Mouse (Mus musculus) ovary, postnatal 36 days (tissue): Measurements from ENCODE around the gene Gca.
"Not testable (repeated sequence)": the region's sequence is repeated elsewhere in the genome, so short reads cannot be mapped to it uniquely, and the experiment has no call there.

Experiments
- DNase-seq: peaks from one replicate; pipeline ENCODE4 v3.0.0; 2022; ENCODE audit warnings: low spot score, mixed read lengths

The Gca gene

GRCm38 (mm10) chr2:62670301-62670700 is 6.2 kb downstream of the Gca start:
- DNase-seq: no peak

- no peak for DNase-seq
Measured at GRCm38 (mm10) chr2:62670767-62671166, 6.7 kb downstream of the Gca start.

GRCm38 (mm10) chr2:62672788-62673187 is 8.7 kb downstream of the Gca start:
- no peak for DNase-seq

DNA sequence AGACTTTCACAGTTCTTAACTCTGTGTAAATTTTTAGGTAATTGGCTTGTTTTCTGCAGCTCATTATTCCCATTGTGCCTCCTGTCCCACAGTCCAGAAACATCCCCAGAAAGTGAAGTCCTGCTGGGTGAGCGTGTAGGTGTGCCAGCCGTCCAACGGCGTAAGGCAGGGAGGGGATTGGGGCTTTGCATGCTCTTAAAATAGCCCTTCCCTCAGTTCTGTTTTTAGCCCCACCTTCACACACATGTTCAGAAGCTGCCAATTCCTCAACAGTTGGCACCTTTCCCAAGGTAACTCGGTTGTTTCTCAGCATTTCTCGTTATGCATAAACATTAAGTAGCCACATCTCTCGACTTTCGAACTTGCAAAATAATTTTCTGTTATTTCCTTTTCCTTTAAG is 17.6 kb downstream of the Gca start:
- no peak for DNase-seq

- DNase-seq: no peak
Measured at GRCm38 (mm10) chr2:62684989-62685595, 21.0 kb downstream of the Gca start.

DNA sequence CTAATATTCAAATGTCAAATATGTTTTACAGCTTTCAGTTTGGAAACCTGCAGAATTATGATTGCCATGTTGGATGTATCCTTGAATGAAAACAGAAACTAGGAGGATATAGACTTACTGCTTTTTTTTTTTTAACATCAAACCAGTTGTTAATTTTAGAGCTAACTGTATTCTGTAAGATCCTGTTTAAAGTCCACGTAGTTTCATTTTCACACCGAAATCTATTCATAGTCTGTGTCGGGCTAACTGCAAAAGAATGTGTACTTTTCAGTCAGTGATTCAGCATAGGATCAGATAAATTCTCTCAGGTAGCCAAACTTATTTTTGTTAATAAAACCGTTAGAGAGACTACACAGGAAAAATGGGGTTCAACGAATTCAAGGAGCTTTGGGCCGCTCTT is 21.8 kb downstream of the Gca start:
- no peak for DNase-seq

DNA sequence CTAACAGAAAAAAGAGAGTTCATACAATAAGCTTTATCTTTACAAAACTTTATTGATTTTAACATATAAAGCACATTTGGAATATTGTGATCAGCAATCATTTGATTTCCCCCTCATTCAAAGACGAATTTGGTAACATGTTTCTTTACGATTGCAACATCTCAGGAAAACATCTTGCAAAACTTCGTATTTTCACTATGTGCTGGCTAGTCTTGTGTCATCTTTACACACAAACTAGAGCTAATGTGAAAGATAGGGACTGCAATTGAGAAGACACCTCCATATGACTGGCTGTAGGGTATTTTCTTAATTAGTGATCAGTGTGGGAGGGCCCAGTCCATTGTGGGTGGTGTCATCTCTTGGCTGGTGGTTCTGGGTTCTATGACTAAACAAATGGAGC is 42.2 kb downstream of the Gca start:
- DNase-seq: no peak

GRCm38 (mm10) chr2:62709633-62710032 is 45.5 kb downstream of the Gca start:
- DNase-seq: no peak

- DNase-seq: not testable (repeated sequence)
Measured at GRCm38 (mm10) chr2:62714362-62714761, 50.3 kb downstream of the Gca start.

DNA sequence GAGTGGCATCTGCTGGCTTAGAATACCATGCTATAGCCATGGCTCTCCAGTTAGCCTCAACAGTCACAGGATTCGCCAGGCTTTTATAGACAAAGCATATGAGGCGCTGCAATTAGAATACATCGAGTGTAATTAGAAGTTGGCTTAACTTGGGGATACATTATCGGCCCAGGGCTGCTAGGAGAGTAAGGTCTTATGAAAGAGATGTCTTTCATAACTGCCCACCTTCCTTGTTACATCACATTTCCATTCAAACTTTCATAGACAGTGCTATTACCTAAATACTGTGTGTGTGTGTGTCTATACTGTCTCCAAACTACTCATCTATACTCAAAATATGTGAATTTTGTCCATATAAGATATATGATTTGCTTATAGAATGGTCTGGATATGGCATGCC is 51.2 kb downstream of the Gca start:
- no peak for DNase-seq

DNA sequence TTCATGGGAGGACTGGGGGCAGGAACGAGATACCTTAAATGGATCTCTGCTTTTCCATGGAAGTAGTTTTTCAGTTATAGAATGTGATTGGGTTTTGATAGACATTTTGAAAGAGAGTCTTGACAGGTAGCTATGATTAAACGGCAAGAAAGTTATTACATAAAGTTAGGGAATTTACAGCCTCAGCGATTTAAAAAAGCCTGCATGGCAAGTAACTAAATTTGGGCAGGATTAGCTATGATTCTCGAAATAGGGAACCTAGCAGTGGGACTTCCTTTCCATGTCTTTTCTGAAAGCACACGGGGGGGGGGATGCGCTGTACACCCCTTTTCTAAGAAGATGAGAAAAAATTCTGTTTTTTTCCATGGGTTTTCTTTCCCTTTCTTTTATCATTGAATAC is 53.2 kb downstream of the Gca start:
- DNase-seq: no peak

GRCm38 (mm10) chr2:62718411-62718810 is 54.3 kb downstream of the Gca start:
- DNase-seq: no peak

GRCm38 (mm10) chr2:62725946-62726345 is 61.9 kb downstream of the Gca start:
- DNase-seq: no peak

GRCm38 (mm10) chr2:62727732-62728131 is 63.6 kb downstream of the Gca start:
- DNase-seq: no peak

DNA sequence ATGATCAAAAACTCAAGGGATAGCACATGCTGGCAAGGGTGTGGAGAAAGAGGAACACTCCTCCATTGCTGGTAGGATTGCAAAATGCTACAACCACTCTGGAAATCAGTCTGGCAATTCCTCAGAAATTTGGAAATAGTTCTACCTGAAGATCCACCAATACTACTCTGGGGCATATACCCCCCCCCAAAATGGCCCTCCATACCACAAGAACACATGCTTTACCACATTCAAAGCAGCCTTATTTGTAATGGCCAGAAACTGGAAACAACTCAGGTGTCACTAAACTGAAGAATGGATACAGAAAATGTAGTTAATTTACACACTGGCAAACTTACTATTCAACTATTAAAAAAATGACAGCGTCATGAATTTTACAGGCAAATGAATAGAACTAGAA is 66.6 kb downstream of the Gca start:
- no peak for DNase-seq

DNA sequence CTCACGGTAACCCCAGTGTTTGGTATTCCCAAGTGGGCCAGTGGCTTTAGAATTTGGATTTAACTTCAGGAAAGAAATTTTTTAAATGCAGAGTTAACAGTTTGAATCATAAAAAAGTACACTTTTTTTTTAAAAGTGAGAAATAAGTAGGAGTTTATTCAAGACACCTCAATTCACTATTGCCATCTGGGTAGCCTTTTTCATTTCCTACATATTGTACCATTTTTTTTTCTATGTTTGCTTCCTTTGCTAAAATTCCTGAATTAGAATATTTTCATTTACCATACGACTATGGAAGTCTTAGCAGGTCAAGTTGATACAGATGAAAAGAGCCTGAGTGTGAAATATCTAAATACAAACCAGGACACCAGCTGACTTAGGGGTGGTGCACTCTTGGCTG is 79.0 kb downstream of the Gca start:
- DNase-seq: no peak
